ENCODE assay signal across 11 mouse cellular contexts in genomic region chr5:151054743-151055114, GRCm38 (mm10).
DNase-seq lines count a peak whose midpoint lies in the region; ATAC-seq and TF ChIP-seq lines count a peak whose summit lies in the region.
"Had no signal": no experiment of that assay in that cellular context is flagged by ENCODE, and none has a peak within 500 bp of the region (broad histone marks: within the 10 kb centered on the region; RNA-seq: fewer than 3 reads in every experiment).

No protein-coding gene starts in this region.

- H3K4me2 ChIP-seq in heart, postnatal 0 days (ENCODE audit: low read depth, low read length) = no peak overlapping the region
- peak overlapping the region; percentile 4; the same call in 1 of the 2 replicates for H3K4me2 ChIP-seq in lung, embryonic 16.5 days (ENCODE audit: low read depth, low read length)
- no peak overlapping the region for H3K4me2 ChIP-seq in intestine, embryonic 15.5 days (replicated peaks)
- no peak overlapping the region for H3K4me2 ChIP-seq in stomach, embryonic 16.5 days (ENCODE audit: low read depth, low read length)
- H3K4me2 ChIP-seq: liver, embryonic 15.5 days had no signal

- 60% methylated on average over 4 of the region's 4 CpGs for WGBS in heart, postnatal 0 days
- WGBS in lung, embryonic 16.5 days = 39% methylated on average over 4 of the region's 4 CpGs
- WGBS in intestine, embryonic 15.5 days = 55% methylated on average over 4 of the region's 4 CpGs
- WGBS in stomach, embryonic 16.5 days = 44% methylated on average over 4 of the region's 4 CpGs

- H3K4me1 ChIP-seq in heart, postnatal 0 days (ENCODE audit: control insufficient read depth, insufficient read depth) = 0 out of 2 replicates have a peak, but pooled peaks cover 10% of the 10 kb centered on the region
- peaks cover 31% of the 10 kb centered on the region for H3K4me1 ChIP-seq in lung, embryonic 16.5 days (replicated peaks; ENCODE audit: control insufficient read depth, insufficient read depth, low read length)
- H3K4me1 ChIP-seq in intestine, embryonic 15.5 days (replicated peaks) = peaks cover 11% of the 10 kb centered on the region
- peaks cover 25% of the 10 kb centered on the region for H3K4me1 ChIP-seq in stomach, embryonic 16.5 days (ENCODE audit: control insufficient read depth, insufficient read depth, low read length)
- H3K4me1 ChIP-seq: liver, embryonic 15.5 days had no signal

- H3K9me3 ChIP-seq in heart, postnatal 0 days (replicated peaks; ENCODE audit: control insufficient read depth, low read length) = 0 out of 2 replicates have a peak, but pooled peaks cover 3% of the 10 kb centered on the region
- peaks cover 3% of the 10 kb centered on the region; the same call in 1 of the 2 replicates for H3K9me3 ChIP-seq in lung, embryonic 16.5 days (ENCODE audit: control insufficient read depth, low read length)
- no peaks in the 10 kb centered on the region for H3K9me3 ChIP-seq in intestine, embryonic 15.5 days
- peaks cover 3% of the 10 kb centered on the region; the same call in 1 of the 2 replicates for H3K9me3 ChIP-seq in stomach, embryonic 16.5 days (replicated peaks; ENCODE audit: control insufficient read depth, low read length)
- H3K9me3 ChIP-seq: liver, embryonic 15.5 days had no signal

- H3K4me3 ChIP-seq in heart, postnatal 0 days (ENCODE audit: low read depth, low read length) = no peak overlapping the region
- no peak overlapping the region for H3K4me3 ChIP-seq in lung, embryonic 16.5 days (ENCODE audit: low read length)
- no peak overlapping the region for H3K4me3 ChIP-seq in intestine, embryonic 15.5 days (replicated peaks)
- H3K4me3 ChIP-seq in stomach, embryonic 16.5 days (replicated peaks; ENCODE audit: low read length) = no peak overlapping the region
- H3K4me3 ChIP-seq: liver, embryonic 15.5 days had no signal

- TF ChIP-seq EP300 in heart, postnatal 0 days (IDR thresholded peaks at IDR 0.05; ENCODE audit: low read depth) = no peak

- H3K36me3 ChIP-seq in heart, postnatal 0 days (replicated peaks; ENCODE audit: control insufficient read depth, insufficient read depth, low read length) = peaks cover 20% of the 10 kb centered on the region
- H3K36me3 ChIP-seq in lung, embryonic 16.5 days (ENCODE audit: control insufficient read depth, insufficient read depth, low read length) = peaks cover 32% of the 10 kb centered on the region
- H3K36me3 ChIP-seq in intestine, embryonic 15.5 days = peaks cover 10% of the 10 kb centered on the region
- H3K36me3 ChIP-seq in stomach, embryonic 16.5 days (ENCODE audit: control insufficient read depth, insufficient read depth, low read length) = peaks cover 16% of the 10 kb centered on the region

- H3K27ac ChIP-seq in heart, postnatal 0 days (ENCODE audit: low read depth) = peak overlapping the region; percentile 66
- peak overlapping the region; percentile 87 for H3K27ac ChIP-seq in lung, embryonic 16.5 days (ENCODE audit: low read length)
- peak overlapping the region; percentile 30; the same call in 1 of the 2 replicates for H3K27ac ChIP-seq in intestine, embryonic 15.5 days
- peak overlapping the region; percentile 48 for H3K27ac ChIP-seq in stomach, embryonic 16.5 days (ENCODE audit: low read length)
- H3K27ac ChIP-seq: liver, embryonic 15.5 days had no signal

- no peak overlapping the region for H3K9ac ChIP-seq in heart, postnatal 0 days (replicated peaks; ENCODE audit: low read depth, low read length)
- peak overlapping the region; percentile 1; the same call in 1 of the 2 replicates for H3K9ac ChIP-seq in lung, embryonic 16.5 days (ENCODE audit: low read length)
- no peak overlapping the region for H3K9ac ChIP-seq in intestine, embryonic 15.5 days
- H3K9ac ChIP-seq in stomach, embryonic 16.5 days (ENCODE audit: low read length) = no peak overlapping the region
- H3K9ac ChIP-seq: liver, embryonic 15.5 days had no signal

- DNase-seq in heart, postnatal 0 days (ENCODE audit: low spot score) = no peak
- DNase-seq in heart, adult 11 months = no peak
- DNase-seq in lung, postnatal 4 days = no peak
- no peak for DNase-seq in adipocyte (ENCODE audit: low spot score)
- DNase-seq in layer of hippocampus, adult 11-12 months (ENCODE audit: low spot score) = no peak
- DNase-seq: midbrain, embryonic 14.5 days; thymus, postnatal 25 days had no signal

- no peak for TF ChIP-seq CTCF in heart, postnatal 0 days (IDR thresholded peaks at IDR 0.05; ENCODE audit: low read depth)

- ATAC-seq in heart, postnatal 0 days (ENCODE audit: insufficient read depth, low read depth) = no peak
- ATAC-seq in lung, embryonic 16.5 days (ENCODE audit: low read depth) = no peak
- ATAC-seq in intestine, embryonic 15.5 days = no peak
- no peak for ATAC-seq in stomach, embryonic 16.5 days (ENCODE audit: insufficient read depth, low FRiP score)

- H3K27me3 ChIP-seq in heart, postnatal 0 days (ENCODE audit: control insufficient read depth, insufficient read depth, low read length) = no peaks in the 10 kb centered on the region
- H3K27me3 ChIP-seq in lung, embryonic 16.5 days (ENCODE audit: control insufficient read depth, insufficient read depth, low read depth, low read length) = no peaks in the 10 kb centered on the region
- no peaks in the 10 kb centered on the region for H3K27me3 ChIP-seq in intestine, embryonic 15.5 days (replicated peaks)
- no peaks in the 10 kb centered on the region for H3K27me3 ChIP-seq in stomach, embryonic 16.5 days (ENCODE audit: control insufficient read depth, insufficient read depth, low read length)
- H3K27me3 ChIP-seq: liver, embryonic 15.5 days had no signal

Comparison
In these comparisons a context has a peak if more than half of its experiments do, and no peak if none do; other contexts are left out.
1. H3K27ac ChIP-seq: peak in every context shown above with its lines; median percentile 87 in lung, embryonic 16.5 days; 66 in heart, postnatal 0 days; 48 in stomach, embryonic 16.5 days; 30 in intestine, embryonic 15.5 days.